Mouse (Mus musculus): ENCODE results near the gene Tanc2.

Gene Tanc2

DNA sequence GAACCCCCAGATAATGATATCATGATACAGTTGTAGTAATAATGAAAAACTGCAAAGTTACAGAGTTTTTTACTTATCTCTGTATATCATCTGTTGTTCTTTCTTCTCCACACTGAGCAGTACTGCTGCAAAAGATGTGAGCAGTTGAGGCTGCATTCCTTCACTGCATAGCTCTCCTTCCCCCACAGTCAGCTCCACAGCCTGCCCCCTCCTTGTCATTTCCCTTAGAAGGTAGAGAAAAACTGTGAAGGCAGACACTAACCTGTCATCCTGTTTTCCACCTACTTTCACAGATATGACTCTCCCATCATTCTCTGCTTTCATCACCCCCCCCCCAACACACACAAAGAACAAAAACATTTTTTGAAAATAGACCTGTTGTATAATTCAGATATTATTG is 248.2 kb downstream of the Tanc2 start:
- no peak for DNase-seq

DNA sequence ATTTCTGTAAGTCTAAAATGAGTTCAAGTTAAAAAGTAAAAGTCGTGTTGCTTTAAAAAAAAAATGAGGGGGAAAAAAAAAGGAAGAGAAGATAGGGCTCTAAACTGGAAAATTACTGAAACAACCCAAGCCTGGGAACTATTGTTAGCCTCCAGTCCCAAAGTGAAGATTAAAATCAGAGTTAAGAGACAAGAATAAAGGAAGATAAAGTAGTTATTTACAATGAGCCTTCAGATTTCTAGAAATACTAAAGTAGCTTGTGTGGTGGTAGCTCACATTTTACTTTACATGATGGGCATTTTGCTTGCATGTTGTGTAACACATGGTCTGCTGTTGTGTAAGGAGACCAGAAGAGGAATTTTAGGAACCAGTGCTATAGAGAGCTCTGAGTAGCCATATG is 256.1 kb downstream of the Tanc2 start:
- no peak for DNase-seq

GRCm38 (mm10) chr11:105855504-105855903 is 265.7 kb downstream of the Tanc2 start:
- no peak for DNase-seq

DNA sequence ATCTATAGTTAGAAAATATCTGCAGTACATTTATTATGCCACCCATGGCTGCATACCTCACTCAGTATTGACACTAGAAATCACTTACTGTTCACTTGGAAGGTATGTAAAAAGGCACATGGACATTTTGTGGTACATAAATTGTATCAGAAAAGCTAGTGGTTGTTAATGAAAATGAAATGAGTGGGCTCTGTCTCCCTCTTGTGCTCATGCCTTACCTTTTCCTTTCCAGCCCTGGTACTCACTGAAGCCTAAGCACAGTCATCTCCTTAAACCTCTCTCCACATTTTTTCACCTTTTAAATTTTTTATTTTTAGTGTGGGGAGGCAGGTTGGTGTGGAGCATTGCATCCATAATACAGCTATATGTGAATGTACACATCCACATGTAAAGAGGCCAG is 268.3 kb downstream of the Tanc2 start:
- no peak for DNase-seq

DNA sequence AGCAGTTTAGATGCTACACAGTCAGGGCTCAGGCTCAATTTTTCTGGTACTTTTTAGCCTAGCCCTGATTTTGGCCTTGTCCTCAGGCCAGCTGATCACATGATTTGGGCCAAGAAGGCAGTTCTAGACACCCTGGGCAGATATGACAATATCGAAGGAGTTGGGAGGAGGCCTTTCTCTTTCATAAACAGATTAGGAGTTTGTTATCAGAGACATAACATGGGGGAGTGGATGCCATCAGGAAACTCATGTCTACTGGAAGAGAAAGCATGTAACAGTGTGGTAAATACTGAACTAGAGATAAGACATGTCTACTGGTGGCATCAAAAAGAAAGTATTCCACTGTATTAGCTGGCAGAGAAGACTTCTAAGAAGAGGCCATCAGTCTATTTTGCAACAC is 295.8 kb downstream of the Tanc2 start:
- DNase-seq, result no peak

- DNase-seq, result no peak
These were observed 297.5 kb downstream of the Tanc2 start for GRCm38 (mm10) chr11:105887281-105887680.

DNA sequence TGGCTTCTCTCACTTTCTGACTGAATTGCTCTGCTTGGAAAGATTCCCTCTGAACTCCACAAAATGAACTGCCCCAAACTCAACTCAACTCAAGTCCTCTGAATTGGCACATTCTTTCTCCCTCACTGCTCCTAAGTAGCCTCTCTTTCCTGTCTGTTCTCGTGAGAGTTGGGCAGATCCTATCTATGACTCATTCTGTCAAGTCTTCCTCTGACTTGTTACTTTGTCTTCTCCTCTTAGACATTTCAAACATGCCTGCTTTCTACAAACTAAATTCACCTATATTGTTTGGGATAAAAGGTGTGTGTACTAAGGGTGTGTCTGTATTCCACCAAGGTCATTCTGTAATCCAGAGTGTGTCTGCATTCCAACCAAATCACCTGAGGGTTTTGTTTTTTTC is 309.4 kb downstream of the Tanc2 start:
- no peak for DNase-seq

DNA sequence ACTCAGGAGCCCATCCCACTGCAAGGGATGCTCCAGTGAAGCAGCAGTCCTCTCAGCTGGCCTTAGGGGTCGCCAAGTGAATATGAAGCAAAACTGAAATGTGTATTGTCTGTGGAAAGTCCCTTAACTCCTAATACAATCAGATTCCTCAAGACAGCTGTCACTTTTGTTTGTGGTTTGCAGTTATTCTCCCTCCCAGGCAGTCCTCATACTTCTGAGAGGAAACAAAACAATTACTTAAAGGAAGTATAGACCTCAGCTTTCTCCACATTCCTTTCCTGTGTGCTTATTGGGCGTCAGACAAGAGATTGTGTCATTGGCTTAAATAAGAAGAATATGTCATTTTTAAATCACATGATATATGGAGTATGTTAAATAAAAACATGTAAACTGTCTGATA is 311.7 kb downstream of the Tanc2 start:
- DNase-seq, result no peak

GRCm38 (mm10) chr11:105902956-105903355 is 313.2 kb downstream of the Tanc2 start:
- DNase-seq, result no peak

GRCm38 (mm10) chr11:105905529-105906213 is 315.9 kb downstream of the Tanc2 start:
- DNase-seq, result no peak

DNA sequence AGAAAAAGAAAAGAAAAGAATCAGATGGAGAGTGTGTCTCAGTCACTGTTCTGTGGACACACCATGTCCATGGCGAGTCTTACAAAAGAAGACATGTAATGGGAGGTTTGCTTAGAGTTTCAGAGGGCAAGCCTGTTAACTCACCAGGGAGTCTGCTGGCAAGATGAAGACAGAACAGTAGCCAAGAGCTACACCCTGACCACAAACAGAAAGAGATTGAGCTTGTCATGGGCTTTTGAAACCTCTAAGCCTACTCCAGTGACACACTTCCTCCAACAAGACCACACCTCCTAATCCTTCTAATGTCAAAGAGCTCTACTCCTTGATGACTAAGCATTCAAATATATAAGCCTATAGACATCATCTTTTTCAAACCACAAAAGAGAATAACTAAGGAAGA is 317.6 kb downstream of the Tanc2 start:
- DNase-seq, result no peak

DNA sequence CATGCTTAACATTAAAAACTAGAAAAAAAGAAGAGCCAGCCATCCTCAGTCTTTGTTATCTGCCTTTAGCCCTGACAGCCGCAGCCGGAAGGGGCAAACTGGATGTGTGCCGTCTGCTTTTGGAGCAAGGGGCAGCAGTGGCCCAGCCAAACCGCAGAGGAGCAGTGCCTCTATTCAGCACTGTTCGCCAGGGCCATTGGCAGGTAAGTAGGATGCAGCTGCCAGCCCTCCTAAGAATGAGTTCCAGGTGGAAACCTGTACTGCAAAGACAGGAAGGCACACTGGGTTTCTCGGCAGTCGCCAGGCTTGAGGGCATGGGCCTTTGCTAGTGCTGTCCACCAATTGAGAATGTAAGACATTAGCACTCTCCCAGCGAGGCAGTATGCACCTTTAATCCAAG is 319.1 kb downstream of the Tanc2 start:
- no peak for DNase-seq

DNA sequence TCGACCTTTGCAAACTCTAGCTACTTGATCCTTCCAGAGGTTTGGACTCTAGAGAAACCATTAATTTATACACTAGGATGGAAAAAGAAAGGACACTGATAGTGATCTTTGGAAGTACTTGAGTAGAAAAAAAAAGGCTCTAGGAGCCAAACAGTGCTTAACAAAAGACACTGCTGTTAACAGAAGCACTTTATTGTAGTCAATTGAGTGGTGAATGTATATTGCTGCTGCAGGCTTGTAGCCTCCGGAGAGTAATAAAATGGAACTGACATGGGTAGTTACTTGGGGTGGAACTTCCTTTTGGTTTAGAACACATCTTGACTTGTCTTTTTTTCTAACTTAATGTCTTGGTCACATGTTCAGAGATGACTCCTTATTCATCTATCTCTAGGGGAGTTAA is 319.8 kb downstream of the Tanc2 start:
- DNase-seq, result no peak

GRCm38 (mm10) chr11:105911149-105911548 is 321.4 kb downstream of the Tanc2 start:
- no peak for DNase-seq

GRCm38 (mm10) chr11:105911592-105912375 is 322.0 kb downstream of the Tanc2 start:
- DNase-seq, result peak; percentile 77

DNA sequence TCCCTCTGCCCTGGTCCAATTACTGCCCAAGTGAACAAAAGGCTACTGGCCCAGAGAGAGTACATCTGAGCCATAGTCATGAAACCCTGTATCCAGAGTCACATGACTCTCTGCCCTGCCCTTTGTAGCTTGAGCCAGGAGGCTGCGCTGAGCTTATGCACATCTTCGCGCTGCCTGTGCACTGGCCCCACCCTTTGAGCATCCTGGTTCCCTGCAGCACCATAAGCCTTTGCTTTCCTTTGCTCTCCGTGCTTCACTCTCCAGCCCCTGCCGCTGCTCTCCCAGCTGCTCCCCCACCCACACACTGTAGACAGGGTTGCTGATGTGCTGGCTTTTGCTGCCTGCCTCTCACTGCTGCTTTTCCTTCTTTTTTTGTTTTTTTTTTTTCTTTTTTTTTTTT is 323.8 kb downstream of the Tanc2 start:
- no peak for DNase-seq

- DNase-seq, result no peak
These were observed 330.5 kb downstream of the Tanc2 start for GRCm38 (mm10) chr11:105920098-105920785.

DNA sequence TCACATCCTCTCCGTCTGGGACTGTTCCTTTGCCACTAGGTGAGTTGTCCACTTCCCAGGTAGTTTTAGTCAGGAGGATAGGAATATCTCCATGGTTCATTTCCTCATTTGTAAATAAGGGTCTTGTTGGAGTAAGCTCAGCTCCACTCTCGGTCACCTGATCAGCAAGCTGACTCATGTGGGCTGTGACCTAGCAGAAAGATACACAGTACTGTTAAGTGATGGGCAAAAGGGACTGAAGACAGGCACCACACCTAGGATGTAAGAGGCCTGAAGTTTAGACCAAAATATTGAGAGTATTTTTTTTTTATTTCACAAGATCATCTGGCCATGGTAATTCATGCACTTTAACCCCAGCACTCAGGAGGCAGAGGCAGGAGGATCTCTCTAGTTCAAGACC is 331.1 kb downstream of the Tanc2 start:
- DNase-seq, result no peak

GRCm38 (mm10) chr11:105921275-105921674 is 331.5 kb downstream of the Tanc2 start:
- DNase-seq, result no peak

DNA sequence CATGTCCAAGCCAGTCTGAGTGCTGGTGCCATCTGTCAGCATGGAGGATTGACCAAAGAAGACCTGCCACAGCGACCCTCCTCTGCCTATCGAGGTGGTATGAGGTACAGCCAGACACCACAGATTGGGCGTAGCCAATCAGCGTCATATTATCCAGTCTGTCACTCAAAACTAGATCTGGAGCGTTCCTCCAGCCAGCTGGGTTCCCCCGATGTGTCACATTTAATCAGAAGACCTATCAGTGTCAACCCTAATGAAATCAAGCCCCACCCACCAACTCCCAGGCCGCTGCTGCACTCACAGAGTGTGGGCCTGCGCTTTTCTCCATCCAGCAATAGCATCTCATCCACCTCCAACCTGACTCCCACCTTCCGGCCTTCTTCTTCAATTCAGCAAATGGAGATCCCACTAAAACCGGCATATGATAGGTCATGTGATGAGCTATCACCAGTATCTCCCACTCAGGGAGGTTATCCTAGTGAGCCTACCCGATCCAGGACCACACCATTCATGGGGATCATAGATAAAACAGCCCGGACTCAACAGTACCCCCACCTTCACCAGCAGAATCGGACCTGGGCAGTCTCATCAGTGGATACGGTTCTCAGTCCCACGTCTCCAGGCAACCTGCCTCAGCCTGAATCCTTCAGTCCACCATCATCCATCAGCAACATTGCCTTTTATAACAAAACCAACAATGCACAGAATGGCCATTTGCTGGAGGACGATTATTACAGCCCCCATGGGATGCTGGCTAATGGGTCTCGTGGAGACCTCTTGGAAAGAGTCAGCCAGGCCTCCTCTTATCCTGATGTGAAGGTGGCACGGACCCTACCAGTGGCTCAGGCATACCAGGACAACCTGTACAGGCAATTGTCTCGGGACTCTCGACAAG is 333.2 kb downstream of the Tanc2 start:
- no peak for DNase-seq

- peak; percentile 68 for DNase-seq
These were observed 337.6 kb downstream of the Tanc2 start for GRCm38 (mm10) chr11:105927065-105928030.

DNA sequence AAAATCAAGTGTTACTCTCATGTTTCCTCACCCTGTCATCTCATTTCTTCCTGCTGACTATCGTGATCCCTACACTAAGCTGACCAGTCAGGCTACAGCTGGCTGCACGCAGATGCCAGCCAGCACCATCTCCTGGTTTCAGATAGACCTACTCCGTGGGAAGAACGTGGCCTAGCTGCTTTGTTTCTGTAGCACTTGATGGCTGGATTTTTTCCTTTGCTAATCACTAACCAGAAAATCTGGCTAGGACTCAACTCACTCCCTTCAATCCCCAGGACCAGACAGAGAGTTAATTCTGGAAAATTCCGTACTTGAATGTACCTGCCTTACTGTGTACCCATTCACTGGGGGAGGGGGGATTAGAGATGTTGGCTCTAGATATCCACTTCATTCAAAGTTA is 338.4 kb downstream of the Tanc2 start:
- no peak for DNase-seq

Data from right cerebral cortex, postnatal 4 days (tissue).